ENCODE assay signal across 9 mouse cellular contexts in the genomic region with DNA sequence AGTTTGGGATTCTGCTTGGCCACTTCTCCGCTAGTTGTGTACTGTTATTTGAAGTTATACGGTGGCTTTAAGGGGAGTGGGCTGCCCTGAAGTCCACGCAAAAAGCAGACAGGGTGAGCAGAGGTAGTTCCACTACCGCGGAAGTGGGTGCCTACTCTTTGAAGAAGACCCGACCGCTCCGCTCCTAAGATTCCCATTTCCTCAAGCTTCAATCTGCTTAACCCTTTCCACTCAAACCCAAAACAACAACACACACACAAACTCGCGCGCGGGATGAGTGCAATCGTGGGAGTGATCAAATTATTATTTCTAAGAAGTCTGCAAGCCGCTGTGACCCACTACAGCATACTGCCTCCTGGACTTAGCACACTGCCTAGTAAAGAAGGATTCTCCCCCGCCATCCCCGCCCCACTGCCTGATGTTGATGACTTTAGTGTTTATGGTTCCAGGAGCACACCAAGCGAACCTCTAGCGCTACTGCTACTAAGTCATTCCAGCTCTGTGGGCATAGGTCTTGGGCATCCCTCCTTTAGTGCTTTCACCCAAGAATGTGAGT. TPM values are rescaled to one million over a fixed set of nuclear protein-coding genes. Genes with fewer than 3 reads are reported as not detected.
DNase-seq lines count a peak whose midpoint lies in the region; ATAC-seq and TF ChIP-seq lines count a peak whose summit lies in the region.
"Had no signal": no experiment of that assay in that cellular context is flagged by ENCODE, and none has a peak within 500 bp of the region (broad histone marks: within the 10 kb centered on the region; RNA-seq: fewer than 3 reads in every experiment).

No protein-coding gene starts in this region.

- TF ChIP-seq CTCF in layer of hippocampus, adult 2 months (conservative IDR thresholded peaks at IDR 0.05) = no peak

- peak overlapping the region; percentile 41; the same call in 1 of the 2 replicates for H3K9ac ChIP-seq in embryonic facial prominence, embryonic 11.5 days (replicated peaks; ENCODE audit: low read length)
- H3K9ac ChIP-seq in hindbrain, embryonic 14.5 days = peak overlapping the region; percentile 82
- peak overlapping the region; percentile 60 for H3K9ac ChIP-seq in neural tube, embryonic 14.5 days (replicated peaks; ENCODE audit: low read depth, low read length)
- H3K9ac ChIP-seq: liver, embryonic 14.5 days had no signal

- H3K36me3 ChIP-seq in embryonic facial prominence, embryonic 11.5 days (replicated peaks; ENCODE audit: control insufficient read depth, insufficient read depth, low read depth, low read length) = no peaks in the 10 kb centered on the region
- no peaks in the 10 kb centered on the region for H3K36me3 ChIP-seq in hindbrain, embryonic 14.5 days (replicated peaks; ENCODE audit: control insufficient read depth, insufficient read depth)
- no peaks in the 10 kb centered on the region for H3K36me3 ChIP-seq in neural tube, embryonic 14.5 days (ENCODE audit: control insufficient read depth, insufficient read depth, low read length)

- H3K4me3 ChIP-seq in layer of hippocampus, adult 2 months = peak overlapping the region; percentile 69; the same call in 1 of the 2 replicates
- peak overlapping the region; percentile 44 for H3K4me3 ChIP-seq in embryonic facial prominence, embryonic 11.5 days (ENCODE audit: low read depth, low read length)
- H3K4me3 ChIP-seq in hindbrain, embryonic 14.5 days (replicated peaks; ENCODE audit: low read length) = peak overlapping the region; percentile 76
- H3K4me3 ChIP-seq in neural tube, embryonic 14.5 days (ENCODE audit: low read depth, low read length) = peak overlapping the region; percentile 81

- no peak for ATAC-seq in embryonic facial prominence, embryonic 11.5 days (replicated peaks; ENCODE audit: insufficient number of reproducible peaks, low FRiP score, low TSS enrichment, low read depth)
- no peak for ATAC-seq in hindbrain, embryonic 14.5 days (ENCODE audit: low FRiP score)
- no peak for ATAC-seq in neural tube, embryonic 14.5 days (ENCODE audit: low read depth)
- no peak for ATAC-seq in granulocyte monocyte progenitor cell, adult 5-6 weeks (replicated peaks; ENCODE audit: poor library complexity, severe bottlenecking)

- no peak overlapping the region for H3K27ac ChIP-seq in layer of hippocampus, adult 2 months
- no peak overlapping the region for H3K27ac ChIP-seq in embryonic facial prominence, embryonic 11.5 days (replicated peaks; ENCODE audit: low read depth, low read length)
- peak overlapping the region; percentile 39; the same call in 1 of the 2 replicates for H3K27ac ChIP-seq in hindbrain, embryonic 14.5 days
- H3K27ac ChIP-seq in neural tube, embryonic 14.5 days (ENCODE audit: low read depth, low read length) = peak overlapping the region; percentile 85; the same call in 1 of the 2 replicates
- H3K27ac ChIP-seq: liver, embryonic 14.5 days had no signal

- H3K4me1 ChIP-seq in embryonic facial prominence, embryonic 11.5 days (ENCODE audit: control insufficient read depth, insufficient read depth, low read length) = no peaks in the 10 kb centered on the region; the same call in 1 of the 2 replicates
- H3K4me1 ChIP-seq in hindbrain, embryonic 14.5 days (replicated peaks; ENCODE audit: control insufficient read depth, insufficient read depth, low read length) = peaks cover 6% of the 10 kb centered on the region
- H3K4me1 ChIP-seq in neural tube, embryonic 14.5 days (ENCODE audit: control insufficient read depth, insufficient read depth, low read length) = no peaks in the 10 kb centered on the region

- H3K9me3 ChIP-seq in embryonic facial prominence, embryonic 11.5 days (replicated peaks; ENCODE audit: control insufficient read depth, low read length) = no peaks in the 10 kb centered on the region
- H3K9me3 ChIP-seq in hindbrain, embryonic 14.5 days (ENCODE audit: control insufficient read depth, low read length) = no peaks in the 10 kb centered on the region
- H3K9me3 ChIP-seq in neural tube, embryonic 14.5 days (ENCODE audit: control insufficient read depth, low read length) = no peaks in the 10 kb centered on the region

- peaks cover 24% of the 10 kb centered on the region for H3K27me3 ChIP-seq in embryonic facial prominence, embryonic 11.5 days (ENCODE audit: control insufficient read depth, insufficient read depth, low read length)
- H3K27me3 ChIP-seq in hindbrain, embryonic 14.5 days (ENCODE audit: control insufficient read depth, insufficient read depth, low read length) = no peaks in the 10 kb centered on the region
- H3K27me3 ChIP-seq in neural tube, embryonic 14.5 days (ENCODE audit: control insufficient read depth, insufficient read depth, low read length) = peaks cover 4% of the 10 kb centered on the region; the same call in 1 of the 2 replicates

- WGBS in embryonic facial prominence, embryonic 11.5 days = 1% methylated on average over 18 of the region's 18 CpGs
- WGBS in hindbrain, embryonic 14.5 days = 1% methylated on average over 18 of the region's 18 CpGs
- WGBS in neural tube, embryonic 14.5 days = under 1% methylated on average over 18 of the region's 18 CpGs

- no peak for DNase-seq in layer of hippocampus, adult 2 months (ENCODE audit: low spot score in 2 of 2)
- DNase-seq in layer of hippocampus, adult 9-11 months = no peak
- peak; percentile 17 for DNase-seq in embryonic facial prominence, embryonic 11.5 days (ENCODE audit: low spot score)
- DNase-seq in hindbrain, embryonic 14.5 days (ENCODE audit: low spot score) = no peak
- no peak for DNase-seq in spleen, adult 12 weeks (ENCODE audit: low spot score)
- DNase-seq in Muller cell, postnatal 12 days (ENCODE audit: inconsistent ontology term) = no peak

- peak overlapping the region; percentile 88 for H3K4me2 ChIP-seq in embryonic facial prominence, embryonic 11.5 days (ENCODE audit: low read depth, low read length)
- H3K4me2 ChIP-seq in hindbrain, embryonic 14.5 days (replicated peaks) = peak overlapping the region; percentile 63
- peak overlapping the region; percentile 89 for H3K4me2 ChIP-seq in neural tube, embryonic 14.5 days (ENCODE audit: low read depth, low read length)

RNA-seq across cellular contexts. Expression of a gene that starts 1.5 kb away (rescaled TPM):
- 1 to 10 TPM; 1.3 to 1.5 TPM for total RNA-seq in layer of hippocampus, adult 2 months (2021)
- polyA plus RNA-seq in embryonic facial prominence, embryonic 11.5 days (2014; fragmentation: Nextera tagmentation; extraction: Ambion mirVana) = 3.1 and 3.8 TPM in 2 replicates
- polyA plus RNA-seq in hindbrain, embryonic 14.5 days (2014; fragmentation: Nextera tagmentation; extraction: Ambion mirVana) = 36.0 and 38.3 TPM in 2 replicates
- polyA plus RNA-seq in neural tube, embryonic 14.5 days (2014; fragmentation: Nextera tagmentation; extraction: Ambion mirVana) = 54.8 and 61.2 TPM in 2 replicates
- not detected in 2 replicates for total RNA-seq in granulocyte monocyte progenitor cell, adult 5-6 weeks (2014; fragmentation: Nextera tagmentation)
- total RNA-seq in granulocyte monocyte progenitor cell, adult 5-6 weeks (2017) = not detected in 2 replicates

Comparison
In these comparisons a context has a peak if more than half of its experiments do, and no peak if none do; other contexts are left out.
1. H3K27ac ChIP-seq: peak in hindbrain, embryonic 14.5 days (single experiment) and neural tube, embryonic 14.5 days (single experiment); none in layer of hippocampus, adult 2 months (single experiment) and embryonic facial prominence, embryonic 11.5 days (single experiment).
2. Peak in every context shown above with its lines, with median percentiles within 50 percentile points of each other: H3K4me3 ChIP-seq, H3K4me2 ChIP-seq and H3K9ac ChIP-seq.